Mouse (Mus musculus): ENCODE measurements around the gene Gm9887.
A peak's percentile ranks its signal among the peaks of the same experiment; 100 is the strongest.
"Not testable (repeated sequence)": the region's sequence is repeated elsewhere in the genome, so short reads cannot be mapped to it uniquely, and the experiment has no call there.

Gm9887 gene

DNA sequence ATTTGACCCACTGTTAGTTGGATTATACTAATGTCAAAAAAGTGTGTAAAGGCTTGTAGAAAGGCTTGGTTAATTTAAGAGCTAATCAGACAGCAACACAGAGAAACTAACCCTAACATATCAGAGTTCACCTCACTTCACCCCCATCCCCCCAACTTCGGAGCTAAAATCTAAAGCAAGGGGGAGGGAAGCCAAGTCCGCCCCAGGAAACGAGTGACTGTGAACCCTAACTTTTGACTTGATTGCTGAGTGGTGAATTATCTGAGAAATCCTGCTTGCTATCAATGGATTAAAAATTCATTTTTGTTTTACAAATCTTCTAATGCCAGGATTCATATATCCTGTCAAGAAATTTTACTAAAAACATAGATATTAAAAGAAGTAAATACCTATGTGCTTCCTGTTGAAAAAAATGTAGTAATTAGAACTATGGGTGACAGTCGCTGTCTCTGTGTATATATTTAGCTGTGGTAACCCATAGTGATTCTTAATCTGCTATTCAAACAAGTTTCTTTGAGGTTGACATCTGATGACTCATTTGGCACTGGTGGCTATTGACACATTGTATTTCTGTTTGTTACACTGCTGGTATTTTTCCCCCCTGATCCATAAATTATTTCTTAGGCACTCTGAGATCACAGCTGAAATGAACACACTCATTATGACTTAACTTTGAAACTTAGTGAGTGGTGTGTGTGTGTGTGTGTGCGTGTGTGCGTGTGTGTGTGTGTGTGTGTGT lies 13.5 kb upstream of the Gm9887 start:
- no peak for DNase-seq (ENCODE audit: low spot score)

DNA sequence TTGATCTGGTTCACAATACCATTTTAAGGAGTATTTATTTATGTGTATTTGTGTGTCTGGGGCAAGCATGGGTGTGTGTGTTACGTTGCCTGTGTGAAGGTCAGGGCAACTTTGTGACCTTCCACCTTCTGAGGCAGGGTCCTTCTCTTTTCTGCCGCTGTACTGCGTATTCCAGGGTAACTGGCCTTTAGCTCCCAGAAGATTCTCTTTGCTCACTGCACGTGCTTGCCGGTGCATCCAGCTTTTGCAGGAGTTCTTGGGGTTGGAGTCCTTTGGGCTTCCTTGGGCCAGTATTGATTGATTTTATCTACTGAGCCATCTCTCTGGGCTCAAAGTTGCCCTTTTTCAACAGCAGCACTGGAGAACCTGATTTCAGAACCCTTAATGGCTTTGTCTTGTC lies 12.3 kb upstream of the Gm9887 start:
- DNase-seq (ENCODE audit: low spot score): no peak

- DNase-seq (ENCODE audit: low spot score): no peak
Measured at GRCm38 (mm10) chr12:69382880-69383279, 10.6 kb upstream of the Gm9887 start.

GRCm38 (mm10) chr12:69378558-69379454 lies 6.5 kb upstream of the Gm9887 start:
- DNase-seq (ENCODE audit: low spot score): no peak

DNA sequence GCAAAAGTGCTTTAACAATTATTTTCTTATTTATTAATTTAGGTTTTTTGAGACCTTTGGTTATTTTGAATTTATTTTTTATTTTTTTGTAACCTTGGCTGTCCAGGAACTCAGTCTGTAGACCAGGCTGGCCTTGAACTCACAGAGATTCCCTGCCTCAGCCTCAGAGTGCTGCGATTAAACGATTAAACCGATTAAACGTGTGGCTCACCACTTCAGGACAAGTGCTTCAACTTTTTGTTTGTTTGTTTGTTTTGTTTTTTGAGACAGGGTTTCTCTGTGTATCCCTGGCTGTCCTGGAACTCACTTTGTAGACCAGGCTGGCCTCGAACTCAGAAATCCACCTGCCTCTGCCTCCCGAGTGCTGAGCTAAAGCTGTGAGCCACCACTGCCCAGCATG lies 5.4 kb upstream of the Gm9887 start:
- not testable (repeated sequence) for DNase-seq (ENCODE audit: low spot score)

DNA sequence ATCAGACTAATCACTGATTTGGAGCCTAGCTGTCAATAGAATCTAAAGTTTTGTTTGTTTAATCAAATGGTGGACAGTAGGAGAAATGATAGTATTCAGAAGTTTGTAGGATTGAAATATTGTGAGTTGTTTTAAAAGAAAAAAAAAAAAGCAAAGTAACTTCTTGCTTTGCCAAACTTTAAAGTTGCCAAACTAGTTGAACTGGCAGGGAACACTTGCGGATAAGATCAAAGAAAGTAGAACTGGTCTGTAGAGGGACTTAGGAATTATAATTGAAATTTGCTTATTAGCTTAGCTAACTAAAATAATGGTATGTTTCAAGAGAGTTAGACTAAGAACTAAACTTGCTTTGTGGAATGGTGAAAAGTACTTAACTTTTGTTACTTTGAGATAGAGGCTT lies 4.9 kb upstream of the Gm9887 start:
- DNase-seq (ENCODE audit: low spot score): no peak

- DNase-seq (ENCODE audit: low spot score): no peak
Measured at GRCm38 (mm10) chr12:69376132-69376531, 3.9 kb upstream of the Gm9887 start.

- no peak for DNase-seq (ENCODE audit: low spot score)
Measured at GRCm38 (mm10) chr12:69373850-69374766, 1.9 kb upstream of the Gm9887 start.

- peak; percentile 32 for DNase-seq (ENCODE audit: low spot score)
Measured at GRCm38 (mm10) chr12:69372731-69373331, 573 bp upstream of the Gm9887 start.

DNA sequence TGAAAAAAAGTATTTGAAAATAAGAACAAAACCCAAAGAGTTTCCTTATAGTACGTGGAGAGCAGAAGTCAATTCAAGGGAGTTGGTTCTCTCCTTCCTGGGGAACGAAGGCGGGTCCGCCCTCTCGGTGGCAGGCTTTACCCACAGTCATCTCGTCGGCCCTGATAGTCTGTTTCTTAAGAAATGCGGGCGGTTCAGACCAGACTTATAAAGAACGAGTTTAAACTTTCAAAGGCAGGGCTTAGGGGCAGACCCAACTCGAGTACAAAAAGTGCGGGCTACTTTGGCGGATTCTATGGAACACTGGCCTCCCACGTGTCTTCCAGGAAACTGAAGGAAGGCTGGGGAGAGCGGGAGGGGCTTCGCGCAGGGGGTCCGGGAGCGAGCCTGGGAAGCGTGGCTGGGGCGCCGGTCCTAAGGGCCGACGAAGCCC lies 821 bp downstream of the Gm9887 start:
- DNase-seq (ENCODE audit: low spot score): peak; percentile 74

DNA sequence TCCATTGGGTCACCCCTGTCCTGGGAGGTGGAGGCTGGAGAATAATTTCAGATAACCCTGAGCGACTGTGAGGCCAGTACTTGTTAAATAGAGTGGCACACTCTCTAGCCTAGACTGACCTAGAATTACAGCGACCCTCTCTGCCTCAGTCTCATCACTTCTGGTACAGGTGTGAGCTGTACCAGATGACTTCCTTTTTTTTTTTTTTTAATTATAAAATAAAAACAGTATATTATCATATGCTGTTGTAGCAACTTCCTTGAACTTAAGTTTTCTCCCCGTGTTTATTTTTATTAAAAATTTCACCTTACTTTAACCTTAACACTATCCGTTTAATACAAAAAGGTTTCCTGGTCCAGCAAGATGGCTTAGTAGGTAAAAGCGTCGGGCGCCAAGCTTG lies 1.3 kb downstream of the Gm9887 start:
- DNase-seq (ENCODE audit: low spot score): no peak

- DNase-seq (ENCODE audit: low spot score): no peak
Measured at GRCm38 (mm10) chr12:69367557-69367956, 4.7 kb downstream of the Gm9887 start.

DNA sequence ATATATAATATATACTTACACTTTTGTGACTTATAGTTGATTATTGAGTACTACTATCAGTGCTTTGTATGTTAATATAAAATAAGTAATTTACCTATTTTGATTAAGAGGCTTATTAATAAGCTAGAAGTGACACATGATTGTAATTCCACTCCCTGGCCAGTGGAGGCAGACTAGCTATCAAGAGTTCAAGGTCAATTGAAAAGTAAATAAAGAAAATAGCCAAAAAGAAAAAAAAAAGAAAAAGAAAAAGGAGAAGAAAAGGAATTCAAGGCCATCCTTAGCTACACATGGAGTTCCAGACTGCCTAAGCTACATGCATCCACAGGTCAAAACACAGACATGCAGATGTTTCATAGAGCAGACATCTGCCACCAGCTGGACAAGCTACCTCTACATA lies 5.8 kb downstream of the Gm9887 start:
- no peak for DNase-seq (ENCODE audit: low spot score)

- DNase-seq (ENCODE audit: low spot score): no peak
Measured at GRCm38 (mm10) chr12:69365757-69366156, 6.5 kb downstream of the Gm9887 start.

DNA sequence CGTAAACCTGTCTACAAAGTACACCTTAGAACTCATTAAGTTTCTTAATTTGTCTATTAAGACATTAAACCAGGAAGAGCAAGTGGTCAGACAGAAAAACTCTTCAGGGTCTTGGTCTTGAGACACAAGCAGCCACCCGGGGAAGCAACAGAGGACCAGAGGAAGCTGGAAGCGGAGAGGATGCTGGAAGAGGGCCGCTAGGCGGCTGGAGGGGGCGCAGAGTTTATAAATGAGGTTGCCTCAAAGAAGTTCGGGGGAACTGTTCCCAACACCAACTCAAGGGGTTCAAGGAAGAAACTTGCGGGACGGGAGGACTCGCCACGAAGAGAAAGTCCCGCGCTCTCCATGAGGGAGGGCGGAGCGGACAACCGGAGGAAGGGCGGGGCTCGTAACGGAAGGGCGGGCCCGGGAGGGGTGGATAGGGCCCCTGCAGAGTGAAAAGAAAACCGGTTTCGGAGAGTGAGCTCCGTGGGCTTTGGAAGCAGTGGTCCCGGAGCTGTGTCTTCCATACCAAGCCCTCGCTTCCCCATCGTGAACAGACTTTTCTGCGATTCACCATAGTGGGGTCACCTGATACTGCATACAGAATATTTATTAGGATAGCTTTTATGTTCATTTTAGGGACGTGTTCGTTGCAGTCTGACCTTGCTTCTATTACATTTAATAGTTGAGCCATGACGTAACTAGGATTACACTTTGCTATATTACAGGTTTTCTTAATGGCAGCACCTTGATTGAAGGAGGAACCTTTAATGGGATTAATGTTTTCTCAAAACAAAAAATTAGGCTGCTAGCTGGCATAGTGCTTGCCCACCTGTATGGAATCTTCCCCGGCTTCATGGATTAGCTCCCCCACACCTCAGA lies 8.1 kb downstream of the Gm9887 start:
- peak; percentile 77 for DNase-seq (ENCODE audit: low spot score)

GRCm38 (mm10) chr12:69363110-69363509 lies 9.1 kb downstream of the Gm9887 start:
- DNase-seq (ENCODE audit: low spot score): not testable (repeated sequence)

- DNase-seq (ENCODE audit: low spot score): no peak
Measured at GRCm38 (mm10) chr12:69362388-69362787, 9.9 kb downstream of the Gm9887 start.

- no peak for DNase-seq (ENCODE audit: low spot score)
Measured at GRCm38 (mm10) chr12:69361919-69362318, 10.3 kb downstream of the Gm9887 start.

- DNase-seq (ENCODE audit: low spot score): peak; percentile 100
Measured at GRCm38 (mm10) chr12:69360997-69361899, 11.0 kb downstream of the Gm9887 start.

- DNase-seq (ENCODE audit: low spot score): peak; percentile 44
Measured at GRCm38 (mm10) chr12:69360655-69360996, 11.6 kb downstream of the Gm9887 start.
